Mouse (Mus musculus): ENCODE data around the gene Plcb1.
A peak's percentile ranks its signal among the peaks of the same experiment; 100 is the strongest.

Gene Plcb1

DNA sequence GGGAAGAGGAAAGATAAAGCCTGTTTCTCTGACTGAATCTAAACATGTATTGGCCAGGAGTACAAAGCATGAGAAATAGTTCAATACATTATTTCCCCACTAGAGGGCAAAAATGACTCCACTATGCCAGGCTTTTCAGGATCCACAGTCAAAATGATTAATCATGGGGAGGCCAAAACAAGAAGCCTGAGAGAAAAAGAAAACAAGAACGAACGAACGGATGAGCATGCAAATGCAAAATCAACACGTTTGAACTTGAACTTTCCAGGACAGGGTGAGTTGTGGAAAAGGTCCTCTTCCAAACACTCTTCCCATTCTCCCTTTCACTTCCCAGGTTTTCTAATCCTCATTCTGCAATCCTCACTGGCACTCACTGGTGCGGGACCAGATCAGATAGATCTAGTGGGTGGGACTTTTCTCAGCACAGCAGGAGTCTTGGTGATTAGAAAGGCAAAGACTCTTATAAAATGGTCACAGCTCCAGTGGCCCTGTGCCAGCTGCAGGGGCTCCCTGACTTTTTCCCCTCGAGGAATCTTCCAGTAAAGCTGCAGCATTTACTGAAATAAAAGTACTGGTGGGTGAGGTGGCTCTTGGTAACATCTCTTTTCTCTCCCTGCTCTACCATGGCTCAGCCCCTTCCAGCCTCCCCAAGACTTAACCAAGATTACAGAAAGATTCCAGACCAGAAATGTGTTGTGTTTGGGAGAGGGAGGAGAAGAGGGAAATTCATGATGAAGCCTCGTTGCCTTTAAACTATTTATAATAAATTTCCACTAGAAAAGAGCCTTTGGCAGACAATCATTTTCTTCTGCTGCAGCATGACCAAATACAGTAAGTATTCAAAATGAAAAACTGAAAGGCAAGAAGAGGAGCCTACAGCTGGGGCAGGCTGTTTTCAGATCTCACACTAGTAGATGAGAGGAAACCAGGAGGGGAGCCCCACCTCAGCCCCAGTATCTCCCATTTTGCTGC lies 654.0 kb downstream of the Plcb1 start:
- peak; percentile 42 for DNase-seq

- DNase-seq: no peak
Measured at GRCm38 (mm10) chr2:135453581-135453980, 667.7 kb downstream of the Plcb1 start.

DNA sequence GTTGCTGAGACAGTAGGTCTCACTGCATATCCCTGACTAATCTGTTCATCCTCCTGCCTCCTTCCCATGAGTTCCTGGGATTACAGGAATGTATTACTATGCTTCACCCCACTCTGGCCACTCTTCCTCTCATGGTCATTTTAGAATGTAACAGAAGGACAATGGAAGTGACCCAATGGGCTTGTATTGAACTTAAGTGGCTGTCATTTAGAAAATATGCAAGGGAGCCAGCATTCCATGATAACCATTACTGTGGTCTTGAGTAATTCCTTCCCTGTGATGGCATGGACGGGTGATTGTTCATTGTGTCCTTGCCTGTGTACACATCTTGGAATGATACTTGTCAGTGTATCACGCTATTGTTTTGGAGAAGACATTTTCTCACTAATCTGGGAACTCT lies 668.1 kb downstream of the Plcb1 start:
- DNase-seq: no peak

- no peak for DNase-seq
Measured at GRCm38 (mm10) chr2:135454455-135454854, 668.6 kb downstream of the Plcb1 start.

DNA sequence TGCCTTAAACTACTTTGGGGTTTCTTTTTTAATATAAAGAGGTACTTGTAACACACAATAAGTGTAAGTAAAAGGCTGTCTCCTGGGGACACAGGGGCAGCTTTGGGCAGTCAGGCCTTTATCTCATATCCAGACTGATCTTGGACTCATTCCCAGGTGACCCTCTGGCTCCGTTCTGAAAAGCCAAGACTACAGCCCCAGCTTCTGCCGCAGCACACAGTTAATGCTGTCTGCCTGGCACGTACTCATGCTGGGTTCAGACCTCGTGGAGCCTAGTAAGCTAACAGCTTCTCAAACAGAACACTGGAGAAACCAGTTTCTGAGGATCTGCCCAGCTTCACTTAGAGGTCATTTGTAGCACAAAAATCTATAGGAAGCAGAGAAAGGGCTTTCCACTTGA lies 682.0 kb downstream of the Plcb1 start:
- DNase-seq: no peak

- DNase-seq: no peak
Measured at GRCm38 (mm10) chr2:135474107-135474506, 688.2 kb downstream of the Plcb1 start.

DNA sequence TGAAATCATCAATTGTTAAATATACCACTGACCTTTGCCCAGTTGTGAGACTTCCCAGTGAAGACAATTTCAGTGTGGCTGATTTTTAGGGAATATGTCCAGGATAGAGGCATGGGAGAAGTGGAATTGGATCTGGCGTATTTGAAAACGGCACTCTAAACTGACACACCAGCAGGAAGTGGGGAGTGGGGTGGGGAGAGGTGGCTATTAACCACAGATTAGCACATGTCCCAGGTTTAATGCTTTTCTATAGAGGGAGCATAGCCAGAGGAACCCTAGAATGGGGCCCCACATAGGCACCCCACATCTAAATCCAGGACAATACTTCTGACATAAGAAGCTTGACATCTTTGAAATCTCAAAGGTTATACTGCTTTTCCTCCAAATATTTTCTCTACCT lies 699.4 kb downstream of the Plcb1 start:
- DNase-seq: no peak

GRCm38 (mm10) chr2:135488277-135488676 lies 702.4 kb downstream of the Plcb1 start:
- no peak for DNase-seq

DNA sequence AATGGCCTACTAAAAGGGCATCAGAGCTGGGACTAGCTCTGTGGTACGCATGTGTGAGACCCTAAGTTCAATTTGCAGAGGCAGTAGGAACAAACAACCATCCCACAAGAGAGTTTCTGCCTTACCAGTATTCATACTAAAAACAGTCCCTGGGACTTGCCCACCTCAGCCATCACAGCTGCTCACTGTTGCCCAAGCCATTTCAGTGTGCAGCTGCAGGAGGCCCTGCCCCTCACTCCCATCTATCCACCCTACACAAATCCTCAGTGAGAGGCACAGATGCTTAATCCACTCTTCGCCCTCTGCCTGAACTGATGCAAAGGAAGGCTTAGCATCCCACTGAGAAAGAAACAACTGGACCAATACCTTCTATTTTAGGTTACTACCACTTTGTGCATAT lies 703.3 kb downstream of the Plcb1 start:
- DNase-seq: no peak

DNA sequence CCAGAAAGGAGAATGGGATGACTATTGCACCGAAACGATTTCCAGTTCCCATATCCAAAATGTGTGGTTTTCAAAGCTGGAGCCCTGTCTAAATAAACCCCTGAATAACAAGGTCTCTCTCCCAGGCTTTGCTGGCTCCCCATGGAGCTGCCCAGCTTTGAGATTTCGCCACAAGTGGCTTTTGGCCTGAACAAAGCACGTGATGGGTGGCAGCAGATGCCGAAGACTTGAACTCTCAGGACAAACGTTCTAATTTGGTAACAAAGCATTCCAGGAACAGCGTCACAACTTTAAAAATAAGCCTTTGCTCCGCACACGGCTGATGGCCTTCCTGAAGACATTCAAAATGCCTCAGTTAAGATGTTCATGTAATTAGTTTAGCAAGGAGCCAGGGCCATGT lies 706.9 kb downstream of the Plcb1 start:
- no peak for DNase-seq

GRCm38 (mm10) chr2:135496553-135496952 lies 710.7 kb downstream of the Plcb1 start:
- no peak for DNase-seq

GRCm38 (mm10) chr2:135497251-135497650 lies 711.4 kb downstream of the Plcb1 start:
- no peak for DNase-seq

DNA sequence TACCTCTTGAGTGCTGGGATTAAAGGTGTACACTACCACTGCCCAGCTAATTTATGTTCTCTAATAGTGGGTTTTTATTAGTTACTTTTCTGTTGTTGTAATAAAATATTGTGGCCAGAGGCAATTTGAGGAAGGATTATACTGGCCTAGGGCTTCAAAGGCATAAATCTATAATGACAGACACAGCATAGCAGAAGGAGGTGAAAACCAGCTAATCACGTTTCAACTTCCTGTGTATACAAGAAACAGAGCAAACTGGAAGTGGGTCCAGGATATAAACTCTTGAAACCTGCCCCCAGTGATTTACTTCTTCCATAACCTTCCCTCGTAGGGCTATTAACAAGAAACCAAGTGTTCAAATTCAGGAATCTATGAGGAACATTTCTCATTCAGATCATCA lies 715.0 kb downstream of the Plcb1 start:
- DNase-seq: no peak

DNA sequence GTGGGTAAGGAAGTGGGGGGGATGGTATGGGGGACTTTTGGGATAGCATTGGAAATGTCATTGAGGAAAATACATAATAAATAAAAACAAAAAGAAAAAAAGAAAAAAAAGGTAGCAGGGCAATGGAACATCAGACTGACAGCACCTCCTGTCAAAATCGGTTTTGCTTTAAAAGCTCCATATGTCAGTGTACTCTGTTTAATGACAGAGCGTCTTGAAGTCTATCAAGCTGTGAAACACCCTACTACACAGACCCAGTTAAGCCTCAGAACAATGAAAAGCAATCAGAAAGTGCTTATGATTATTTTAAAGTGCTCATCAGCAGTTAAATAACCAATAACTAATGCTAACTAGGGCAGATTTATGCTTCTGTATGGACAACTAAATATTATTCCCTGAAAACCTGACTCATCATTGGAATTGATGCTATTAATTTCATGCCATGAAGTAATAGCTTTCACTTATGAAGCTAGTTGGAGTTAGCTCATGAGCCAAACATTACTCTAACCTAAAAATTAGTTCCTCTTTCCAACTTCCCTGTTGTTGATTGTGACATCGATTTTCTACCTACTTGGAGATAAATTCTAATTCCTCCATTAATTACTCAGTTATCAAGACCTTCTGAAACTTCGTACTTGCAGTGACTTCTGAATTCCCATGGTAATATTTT lies 717.6 kb downstream of the Plcb1 start:
- DNase-seq: no peak

DNA sequence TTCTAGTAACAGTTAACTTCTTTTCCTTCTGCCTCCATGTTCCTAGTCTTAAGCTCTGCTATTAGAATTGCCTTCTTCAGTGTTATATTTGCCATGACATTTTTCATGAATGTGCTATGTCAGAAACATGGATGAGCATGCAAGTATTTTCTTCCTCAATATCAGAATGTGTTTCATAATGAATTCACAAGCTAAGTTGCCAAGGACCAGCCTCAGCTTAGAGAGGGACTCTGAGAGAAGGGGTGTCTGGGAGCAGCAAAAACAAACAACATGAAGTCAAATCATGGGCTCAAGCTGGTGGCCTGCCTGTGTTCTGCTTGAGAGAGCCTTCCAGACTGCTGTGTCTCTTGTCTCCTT lies 718.1 kb downstream of the Plcb1 start:
- no peak for DNase-seq

DNA sequence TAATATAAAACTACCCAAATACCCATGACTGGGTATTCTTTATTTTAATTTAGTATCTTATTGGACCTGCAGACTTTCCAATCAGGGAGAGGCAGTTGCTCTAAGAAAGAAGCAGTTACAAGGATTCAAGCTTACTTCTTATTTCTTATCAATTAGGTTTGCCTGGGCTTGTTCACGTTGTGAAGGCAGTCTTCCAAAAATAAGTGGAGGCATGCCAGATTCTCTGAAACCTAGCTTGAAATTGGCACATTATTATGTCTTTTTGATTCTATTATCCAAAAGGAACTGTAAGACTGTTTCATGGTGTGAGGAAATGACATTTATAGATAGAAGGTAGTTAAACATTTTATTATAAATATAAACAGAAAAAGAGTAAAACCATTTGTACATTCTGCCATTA lies 721.2 kb downstream of the Plcb1 start:
- DNase-seq: no peak

DNA sequence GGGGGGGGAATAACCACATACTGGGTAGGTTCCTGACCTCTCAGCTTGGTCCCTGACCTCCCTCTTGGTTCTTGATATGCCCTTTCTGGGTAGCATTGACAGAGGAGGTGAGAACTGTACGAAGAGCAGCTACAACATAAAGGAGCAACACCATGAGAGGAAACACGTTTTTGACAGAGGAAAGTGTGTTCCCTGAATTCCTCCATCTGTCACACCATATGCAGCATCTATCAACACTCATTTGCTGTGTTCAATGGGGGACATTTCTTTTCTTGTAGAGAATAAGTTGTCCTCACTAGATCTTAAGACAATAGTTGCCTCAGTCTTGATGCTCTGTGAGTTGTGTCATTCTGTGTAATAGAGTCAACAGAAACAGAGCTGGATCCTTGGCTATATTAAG lies 733.1 kb downstream of the Plcb1 start:
- no peak for DNase-seq

Measured in cerebellum, adult 9-11 months (tissue).